Mouse (Mus musculus): ENCODE data around the gene Limk2. TPM values are rescaled to one million over a fixed set of nuclear protein-coding genes. Genes with fewer than 3 reads are reported as not detected.

Limk2 gene
- total RNA-seq, 1 experiment, result 80.5 TPM

GRCm38 (mm10) chr11:3431976-3432603 is 23.1 kb upstream of the Limk2 start:
- H3K36me3 ChIP-seq (ENCODE audit: control insufficient read depth, insufficient read depth, low read length, poor library complexity, severe bottlenecking), result no peaks in the 10 kb centered on the region
- in situ Hi-C loops (cut with MboI; ENCODE audit: low sequenced_read_pairs in 2 of 2, unreplicated experiment in 2 of 2), result no loop called here
- TF ChIP-seq ZNF384 (IDR thresholded peaks at IDR 0.05; ENCODE audit: low read depth, low read length) (no peak), ZC3H11A (IDR thresholded peaks at IDR 0.05; ENCODE audit: borderline replicate concordance, low read depth, low read length) (no peak), CHD2 (IDR thresholded peaks at IDR 0.05; ENCODE audit: low read depth, low read length) (no peak), MAFK (IDR thresholded peaks at IDR 0.05; ENCODE audit: insufficient read depth, low read depth, low read length) (no peak), HCFC1 (IDR thresholded peaks at IDR 0.05; ENCODE audit: borderline replicate concordance, insufficient read depth, low read length) (no peak)

GRCm38 (mm10) chr11:3431515-3431914 is 22.5 kb upstream of the Limk2 start:
- no peak for DNase-seq (ENCODE audit: low read depth, low spot score)
- Histone ChIP-seq H3K27ac (ENCODE audit: insufficient read depth, low read depth, low read length, poor library complexity, severe bottlenecking) (no peak overlapping the region), H3K36me3 (ENCODE audit: control insufficient read depth, insufficient read depth, low read length, poor library complexity, severe bottlenecking) (no peaks in the 10 kb centered on the region), H3K9ac (ENCODE audit: insufficient read depth, low read depth, low read length, poor library complexity, severe bottlenecking) (no peak overlapping the region), H3K4me1 (ENCODE audit: control insufficient read depth in 2 of 2, insufficient read depth in 2 of 2, low read length in 2 of 2, poor library complexity in 1 of 2) (peaks cover 2 to 8% of the 10 kb centered on the region in 2 experiments; a peak in 1 of 4 replicates), H3K4me3 (ENCODE audit: insufficient read depth in 1 of 2, low read depth in 1 of 2, low read length in 2 of 2, poor library complexity in 1 of 2, severe bottlenecking in 1 of 2) (no peak overlapping the region), H3K9me3 (ENCODE audit: control insufficient read depth, insufficient read depth, low read depth, low read length) (no peaks in the 10 kb centered on the region)
- TF ChIP-seq HCFC1 (IDR thresholded peaks at IDR 0.05; ENCODE audit: borderline replicate concordance, insufficient read depth, low read length) (no peak), MAFK (IDR thresholded peaks at IDR 0.05; ENCODE audit: insufficient read depth, low read depth, low read length) (no peak), ZNF384 (IDR thresholded peaks at IDR 0.05; ENCODE audit: low read depth, low read length) (no peak), CHD2 (IDR thresholded peaks at IDR 0.05; ENCODE audit: low read depth, low read length) (no peak), ZC3H11A (IDR thresholded peaks at IDR 0.05; ENCODE audit: borderline replicate concordance, low read depth, low read length) (no peak)
- in situ Hi-C loops (cut with MboI; ENCODE audit: low sequenced_read_pairs in 2 of 2, unreplicated experiment in 2 of 2), result no loop called here

More at GRCm38 (mm10) chr11:3431976-3432603, 23.1 kb upstream of the Limk2 start:
- Histone ChIP-seq H3K9me3 (ENCODE audit: control insufficient read depth, insufficient read depth, low read depth, low read length) (no peaks in the 10 kb centered on the region), H3K9ac (ENCODE audit: insufficient read depth, low read depth, low read length, poor library complexity, severe bottlenecking) (no peak overlapping the region), H3K27ac (ENCODE audit: insufficient read depth, low read depth, low read length, poor library complexity, severe bottlenecking) (no peak overlapping the region), H3K4me1 (ENCODE audit: control insufficient read depth in 2 of 2, insufficient read depth in 2 of 2, low read length in 2 of 2, poor library complexity in 1 of 2) (peaks cover 2 to 8% of the 10 kb centered on the region in 2 experiments; a peak in 1 of 4 replicates), H3K4me3 (ENCODE audit: insufficient read depth in 1 of 2, low read depth in 1 of 2, low read length in 2 of 2, poor library complexity in 1 of 2, severe bottlenecking in 1 of 2) (no peak overlapping the region)
- DNase-seq (ENCODE audit: low read depth, low spot score), result no peak

- DNase-seq (ENCODE audit: low read depth, low spot score), result no peak
- Histone ChIP-seq H3K27ac (ENCODE audit: insufficient read depth, low read depth, low read length, poor library complexity, severe bottlenecking) (no peak overlapping the region), H3K9me3 (ENCODE audit: control insufficient read depth, insufficient read depth, low read depth, low read length) (no peaks in the 10 kb centered on the region), H3K9ac (ENCODE audit: insufficient read depth, low read depth, low read length, poor library complexity, severe bottlenecking) (no peak overlapping the region), H3K36me3 (ENCODE audit: control insufficient read depth, insufficient read depth, low read length, poor library complexity, severe bottlenecking) (no peaks in the 10 kb centered on the region), H3K4me3 (ENCODE audit: insufficient read depth in 1 of 2, low read depth in 1 of 2, low read length in 2 of 2, poor library complexity in 1 of 2, severe bottlenecking in 1 of 2) (no peak overlapping the region), H3K4me1 (ENCODE audit: control insufficient read depth in 2 of 2, insufficient read depth in 2 of 2, low read length in 2 of 2, poor library complexity in 1 of 2) (peaks cover 2 to 12% of the 10 kb centered on the region in 2 experiments; a peak in 1 of 4 replicates)
- in situ Hi-C loops (cut with MboI; ENCODE audit: low sequenced_read_pairs in 2 of 2, unreplicated experiment in 2 of 2), result no loop called here
- no peak for TF ChIP-seq MAFK (IDR thresholded peaks at IDR 0.05; ENCODE audit: insufficient read depth, low read depth, low read length)
- TF ChIP-seq HCFC1 (IDR thresholded peaks at IDR 0.05; ENCODE audit: borderline replicate concordance, insufficient read depth, low read length), result no peak
- no peak for TF ChIP-seq CHD2 (IDR thresholded peaks at IDR 0.05; ENCODE audit: low read depth, low read length)
- TF ChIP-seq ZNF384 (IDR thresholded peaks at IDR 0.05; ENCODE audit: low read depth, low read length), result no peak
- TF ChIP-seq ZC3H11A (IDR thresholded peaks at IDR 0.05; ENCODE audit: borderline replicate concordance, low read depth, low read length), result no peak
Measured at GRCm38 (mm10) chr11:3428632-3429031, 19.6 kb upstream of the Limk2 start.

GRCm38 (mm10) chr11:3427697-3428230 is 18.8 kb upstream of the Limk2 start:
- no peak for DNase-seq (ENCODE audit: low read depth, low spot score)
- peaks cover 2 to 10% of the 10 kb centered on the region in 2 experiments; a peak in 1 of 4 replicates for H3K4me1 ChIP-seq (ENCODE audit: control insufficient read depth in 2 of 2, insufficient read depth in 2 of 2, low read length in 2 of 2, poor library complexity in 1 of 2)
- no peak overlapping the region for H3K27ac ChIP-seq (ENCODE audit: insufficient read depth, low read depth, low read length, poor library complexity, severe bottlenecking)
- H3K9ac ChIP-seq (ENCODE audit: insufficient read depth, low read depth, low read length, poor library complexity, severe bottlenecking), result no peak overlapping the region
- no peaks in the 10 kb centered on the region for H3K36me3 ChIP-seq (ENCODE audit: control insufficient read depth, insufficient read depth, low read length, poor library complexity, severe bottlenecking)
- H3K4me3 ChIP-seq (ENCODE audit: insufficient read depth in 1 of 2, low read depth in 1 of 2, low read length in 2 of 2, poor library complexity in 1 of 2, severe bottlenecking in 1 of 2), result no peak overlapping the region
- in situ Hi-C loops (cut with MboI; ENCODE audit: low sequenced_read_pairs in 2 of 2, unreplicated experiment in 2 of 2), result no loop called here
- no peaks in the 10 kb centered on the region for H3K9me3 ChIP-seq (ENCODE audit: control insufficient read depth, insufficient read depth, low read depth, low read length)
- no peak for TF ChIP-seq CHD2 (IDR thresholded peaks at IDR 0.05; ENCODE audit: low read depth, low read length)
- TF ChIP-seq HCFC1 (IDR thresholded peaks at IDR 0.05; ENCODE audit: borderline replicate concordance, insufficient read depth, low read length), result no peak
- TF ChIP-seq MAFK (IDR thresholded peaks at IDR 0.05; ENCODE audit: insufficient read depth, low read depth, low read length), result no peak
- TF ChIP-seq ZNF384 (IDR thresholded peaks at IDR 0.05; ENCODE audit: low read depth, low read length), result no peak
- no peak for TF ChIP-seq ZC3H11A (IDR thresholded peaks at IDR 0.05; ENCODE audit: borderline replicate concordance, low read depth, low read length)
